ENCODE assay signal across 11 mouse cellular contexts in the genomic region with DNA sequence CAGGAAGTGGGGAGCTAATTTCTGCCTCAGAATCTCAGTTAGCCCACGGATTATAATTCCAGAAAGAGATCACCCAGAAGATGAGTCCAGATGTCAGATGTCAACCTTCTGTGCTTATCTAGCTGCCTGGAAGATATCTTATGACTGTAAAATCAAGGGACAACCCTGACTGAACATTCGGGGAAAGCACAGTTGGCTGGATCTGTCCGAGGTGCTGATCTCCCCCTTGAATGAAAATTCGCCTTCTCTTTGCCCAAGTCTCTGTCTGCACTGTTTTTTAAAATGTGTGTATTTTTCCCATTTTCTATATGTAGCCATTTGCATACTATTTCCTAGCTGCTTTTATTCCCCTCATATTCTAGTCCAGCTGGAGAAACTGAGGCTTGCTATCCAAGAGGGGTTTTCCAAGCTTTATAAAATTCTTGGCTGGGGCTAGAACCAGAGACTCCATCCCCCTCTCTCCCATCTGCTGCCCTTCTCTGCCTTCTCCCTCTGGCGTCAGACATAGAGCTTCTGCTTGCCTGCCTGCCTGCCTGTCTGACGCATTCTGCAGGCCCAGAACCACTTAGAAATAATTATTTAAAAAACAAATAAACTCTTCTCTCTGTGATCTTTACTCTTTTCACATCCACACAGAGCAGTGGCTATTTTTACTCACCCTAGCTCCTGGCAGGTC.
A peak's percentile ranks its signal among the peaks of the same experiment; 100 is the strongest.
DNase-seq lines count a peak whose midpoint lies in the region; ATAC-seq and TF ChIP-seq lines count a peak whose summit lies in the region.
"Had no signal": no experiment of that assay in that cellular context is flagged by ENCODE, and none has a peak within 500 bp of the region (broad histone marks: within the 10 kb centered on the region; RNA-seq: fewer than 3 reads in every experiment).

No protein-coding gene starts in this region.

- no peak overlapping the region for H3K4me2 ChIP-seq in lung, embryonic 14.5 days
- H3K4me2 ChIP-seq in midbrain, embryonic 11.5 days, result no peak overlapping the region
- H3K4me2 ChIP-seq: embryonic facial prominence, embryonic 12.5 days had no signal

- H3K27ac ChIP-seq in lung, embryonic 14.5 days (ENCODE audit: low read depth), result no peak overlapping the region
- no peak overlapping the region for H3K27ac ChIP-seq in embryonic facial prominence, embryonic 10.5 days (replicated peaks)
- H3K27ac ChIP-seq in midbrain, embryonic 11.5 days (ENCODE audit: low read depth, low read length), result no peak overlapping the region
- H3K27ac ChIP-seq: embryonic facial prominence, embryonic 12.5 days had no signal

- 0 out of 2 replicates have a peak, but pooled peaks cover 2% of the 10 kb centered on the region for H3K9me3 ChIP-seq in lung, embryonic 14.5 days (ENCODE audit: low read depth, low read length)
- H3K9me3 ChIP-seq in embryonic facial prominence, embryonic 10.5 days, result no peaks in the 10 kb centered on the region
- no peaks in the 10 kb centered on the region for H3K9me3 ChIP-seq in midbrain, embryonic 11.5 days (ENCODE audit: control insufficient read depth, low read length)
- H3K9me3 ChIP-seq: embryonic facial prominence, embryonic 12.5 days had no signal

- no peaks in the 10 kb centered on the region for H3K4me1 ChIP-seq in lung, embryonic 14.5 days (ENCODE audit: insufficient read depth)
- no peaks in the 10 kb centered on the region for H3K4me1 ChIP-seq in lung, adult 2 months (ENCODE audit: control insufficient read depth, insufficient read depth, low read length)
- no peaks in the 10 kb centered on the region for H3K4me1 ChIP-seq in embryonic facial prominence, embryonic 10.5 days
- no peaks in the 10 kb centered on the region for H3K4me1 ChIP-seq in midbrain, embryonic 11.5 days (ENCODE audit: control insufficient read depth, insufficient read depth, low read length)
- H3K4me1 ChIP-seq: embryonic facial prominence, embryonic 12.5 days had no signal

- TF ChIP-seq POLR2A in lung, adult 2 months (IDR thresholded peaks at IDR 0.05; ENCODE audit: borderline replicate concordance, extremely low read depth, low read depth, low read length), result no peak

- H3K27me3 ChIP-seq in lung, embryonic 14.5 days (ENCODE audit: insufficient read depth, low read length), result no peaks in the 10 kb centered on the region
- no peaks in the 10 kb centered on the region for H3K27me3 ChIP-seq in embryonic facial prominence, embryonic 10.5 days (replicated peaks; ENCODE audit: low read depth, poor library complexity, severe bottlenecking)
- no peaks in the 10 kb centered on the region for H3K27me3 ChIP-seq in midbrain, embryonic 11.5 days (ENCODE audit: control insufficient read depth, insufficient read depth, low read length)
- H3K27me3 ChIP-seq: embryonic facial prominence, embryonic 12.5 days had no signal

- no peak for ATAC-seq in lung, embryonic 14.5 days (ENCODE audit: insufficient read depth)
- no peak for ATAC-seq in erythroid progenitor cell, adult 5-6 weeks (replicated peaks; ENCODE audit: low FRiP score, poor library complexity, severe bottlenecking)
- no peak for ATAC-seq in midbrain, embryonic 11.5 days (ENCODE audit: low FRiP score)
- ATAC-seq: inflammation-experienced regulatory T-cells, adult 6 months had no signal

- intact Hi-C loops in left cerebral cortex, postnatal 4 days (cut with DNase I), result no loop called here

- WGBS in lung, embryonic 14.5 days, result 12% methylated on average over 6 of the region's 6 CpGs
- WGBS in lung, adult 2 months, result 15% methylated on average over 6 of the region's 6 CpGs
- WGBS in embryonic facial prominence, embryonic 10.5 days, result 13% methylated on average over 6 of the region's 6 CpGs
- 21% methylated on average over 6 of the region's 6 CpGs for WGBS in midbrain, embryonic 11.5 days

- no peak overlapping the region for H3K4me3 ChIP-seq in lung, embryonic 14.5 days (ENCODE audit: low read depth, low read length)
- no peak overlapping the region for H3K4me3 ChIP-seq in lung, adult 2 months (replicated peaks; ENCODE audit: extremely low read depth, low read depth, low read length)
- H3K4me3 ChIP-seq in embryonic facial prominence, embryonic 10.5 days, result no peak overlapping the region
- no peak overlapping the region for H3K4me3 ChIP-seq in midbrain, embryonic 11.5 days (ENCODE audit: low read depth, low read length)
- H3K4me3 ChIP-seq: embryonic facial prominence, embryonic 12.5 days had no signal

- peak; percentile 75 to 78 for DNase-seq in cerebellum, postnatal 10 days
- DNase-seq in cerebellum, adult 9-11 months, result no peak
- peak; percentile 78 for DNase-seq in lung, embryonic 14.5 days
- no peak for DNase-seq in lung, adult 2 months
- peak; percentile 45 for DNase-seq in embryonic facial prominence, embryonic 10.5 days (ENCODE audit: low spot score)
- DNase-seq in left cerebral cortex, postnatal 4 days, result peak; percentile 25
- no peak for DNase-seq in midbrain, embryonic 11.5 days (ENCODE audit: low spot score, missing footprints)
- DNase-seq: heart, adult 18-20 months had no signal

- TF ChIP-seq CTCF in lung, embryonic 14.5 days (IDR thresholded peaks at IDR 0.05; ENCODE audit: low read depth), result no peak
- no peak for TF ChIP-seq CTCF in lung, adult 2 months (IDR thresholded peaks at IDR 0.05; ENCODE audit: insufficient read depth, low read length)

- H3K9ac ChIP-seq in lung, embryonic 14.5 days, result no peak overlapping the region
- H3K9ac ChIP-seq in midbrain, embryonic 11.5 days (ENCODE audit: low read length), result no peak overlapping the region
- H3K9ac ChIP-seq: embryonic facial prominence, embryonic 12.5 days had no signal

- no peaks in the 10 kb centered on the region for H3K36me3 ChIP-seq in lung, embryonic 14.5 days (ENCODE audit: insufficient read depth)
- no peaks in the 10 kb centered on the region for H3K36me3 ChIP-seq in embryonic facial prominence, embryonic 10.5 days (replicated peaks)
- no peaks in the 10 kb centered on the region for H3K36me3 ChIP-seq in midbrain, embryonic 11.5 days (ENCODE audit: control insufficient read depth, insufficient read depth, low read length)
- H3K36me3 ChIP-seq: embryonic facial prominence, embryonic 12.5 days had no signal

Comparison
In these comparisons a context has a peak if more than half of its experiments do, and no peak if none do; other contexts are left out.
1. DNase-seq: peak in cerebellum, postnatal 10 days (2 of 2), lung, embryonic 14.5 days (single experiment), embryonic facial prominence, embryonic 10.5 days (single experiment) and left cerebral cortex, postnatal 4 days (single experiment); none in cerebellum, adult 9-11 months (single experiment), lung, adult 2 months (single experiment) and midbrain, embryonic 11.5 days (single experiment).